26 mouse cellular contexts compared by ENCODE assay signal in the genomic region with DNA sequence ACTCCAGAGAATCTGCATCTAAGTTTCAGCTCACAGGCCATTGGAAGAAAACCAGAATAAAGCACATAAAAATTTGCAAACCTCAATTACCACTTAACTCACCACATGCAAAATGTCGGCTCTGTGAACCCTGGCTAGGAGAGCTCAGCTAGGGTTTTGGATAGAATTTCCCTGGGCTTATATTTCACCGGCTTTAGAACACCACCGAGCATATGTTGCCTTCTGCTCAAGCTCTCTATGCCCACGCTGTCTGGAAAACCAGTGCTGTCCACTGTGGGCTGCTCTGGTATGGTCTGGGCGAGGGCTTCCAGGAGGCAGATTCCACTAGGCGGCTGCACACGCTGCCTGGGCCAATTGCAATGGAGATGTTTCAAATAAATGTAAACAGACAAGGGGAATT.
DNase-seq lines count a peak whose midpoint lies in the region; ATAC-seq and TF ChIP-seq lines count a peak whose summit lies in the region.
"Had no signal": no experiment of that assay in that cellular context is flagged by ENCODE, and none has a peak within 500 bp of the region (broad histone marks: within the 10 kb centered on the region; RNA-seq: fewer than 3 reads in every experiment).

No protein-coding gene starts in this region.

- H3K27me3 ChIP-seq in heart, adult 2 months (ENCODE audit: control insufficient read depth, insufficient read depth, low read length): no peaks in the 10 kb centered on the region
- H3K27me3 ChIP-seq in limb, embryonic 13.5 days: peaks cover 4% of the 10 kb centered on the region; the same call in 1 of the 2 replicates
- H3K27me3 ChIP-seq in limb, embryonic 10.5 days (ENCODE audit: low read depth, poor library complexity, severe bottlenecking): 0 out of 2 replicates have a peak, but pooled peaks cover 3% of the 10 kb centered on the region
- peaks cover 12% of the 10 kb centered on the region; the same call in 1 of the 2 replicates for H3K27me3 ChIP-seq in embryonic facial prominence, embryonic 15.5 days
- H3K27me3 ChIP-seq: forebrain, embryonic 15.5 days; hindbrain, embryonic 13.5 days; intestine, embryonic 15.5 days had no signal

- H3K79me2 ChIP-seq in heart, adult 2 months (replicated peaks; ENCODE audit: control insufficient read depth, insufficient read depth, low read length): no peaks in the 10 kb centered on the region

- no peak overlapping the region for H3K9ac ChIP-seq in heart, adult 2 months (ENCODE audit: low read depth, low read length)
- no peak overlapping the region for H3K9ac ChIP-seq in limb, embryonic 13.5 days
- no peak overlapping the region for H3K9ac ChIP-seq in embryonic facial prominence, embryonic 15.5 days
- H3K9ac ChIP-seq: embryonic facial prominence, embryonic 13.5 days; forebrain, embryonic 12.5 days; forebrain, embryonic 15.5 days; heart, embryonic 12.5 days; heart, embryonic 15.5 days; hindbrain, embryonic 13.5 days; intestine, embryonic 15.5 days had no signal

- no peaks in the 10 kb centered on the region for H3K4me1 ChIP-seq in heart, adult 2 months (ENCODE audit: control insufficient read depth, insufficient read depth, low read length)
- peaks cover 26% of the 10 kb centered on the region for H3K4me1 ChIP-seq in limb, embryonic 13.5 days
- H3K4me1 ChIP-seq in limb, embryonic 10.5 days: peaks cover 25% of the 10 kb centered on the region
- peaks cover 12% of the 10 kb centered on the region for H3K4me1 ChIP-seq in embryonic facial prominence, embryonic 15.5 days
- H3K4me1 ChIP-seq: forebrain, embryonic 12.5 days; forebrain, embryonic 15.5 days; heart, embryonic 15.5 days; intestine, embryonic 15.5 days had no signal

- peaks cover 3% of the 10 kb centered on the region; the same call in 1 of the 2 replicates for H3K9me3 ChIP-seq in limb, embryonic 13.5 days
- H3K9me3 ChIP-seq in limb, embryonic 10.5 days (replicated peaks): no peaks in the 10 kb centered on the region
- no peaks in the 10 kb centered on the region for H3K9me3 ChIP-seq in embryonic facial prominence, embryonic 15.5 days (replicated peaks)
- H3K9me3 ChIP-seq: embryonic facial prominence, embryonic 13.5 days; forebrain, embryonic 15.5 days; heart, embryonic 15.5 days; hindbrain, embryonic 10.5 days; hindbrain, embryonic 13.5 days; intestine, embryonic 15.5 days had no signal

- no peaks in the 10 kb centered on the region for H3K36me3 ChIP-seq in heart, adult 2 months (ENCODE audit: control insufficient read depth, insufficient read depth, low read length)
- H3K36me3 ChIP-seq in limb, embryonic 13.5 days: no peaks in the 10 kb centered on the region
- H3K36me3 ChIP-seq in limb, embryonic 10.5 days: peaks cover 2% of the 10 kb centered on the region; the same call in 1 of the 2 replicates
- H3K36me3 ChIP-seq in embryonic facial prominence, embryonic 15.5 days: no peaks in the 10 kb centered on the region
- H3K36me3 ChIP-seq: embryonic facial prominence, embryonic 13.5 days; forebrain, embryonic 12.5 days; forebrain, embryonic 15.5 days; heart, embryonic 12.5 days; heart, embryonic 15.5 days; hindbrain, embryonic 13.5 days; intestine, embryonic 15.5 days had no signal

- peak; percentile 68 for DNase-seq in heart, adult 11 months
- DNase-seq in heart, adult 2 months: no peak
- no peak for DNase-seq in limb, embryonic 10.5 days (ENCODE audit: low spot score)
- DNase-seq in right cerebral cortex, postnatal 10 days (ENCODE audit: low spot score in 2 of 2): no peak
- no peak for DNase-seq in left cerebral cortex, adult 8-10 months (ENCODE audit: low spot score in 2 of 2)
- DNase-seq: adrenal gland, postnatal 10 days; adrenal gland, postnatal 36 days; cerebellum, adult 11 months; cerebellum, adult 2 months; cerebellum, adult 9-11 months; cerebellum, postnatal 25 days; gastrocnemius, postnatal 10 days; heart, postnatal 10 days; heart, postnatal 36 days had no signal

- intact Hi-C loops in heart, adult 2 months (cut with DNase I): no loop called here

- H3K27ac ChIP-seq in heart, adult 2 months: no peak overlapping the region
- H3K27ac ChIP-seq in limb, embryonic 13.5 days: no peak overlapping the region
- no peak overlapping the region for H3K27ac ChIP-seq in limb, embryonic 10.5 days
- H3K27ac ChIP-seq in embryonic facial prominence, embryonic 15.5 days (replicated peaks): no peak overlapping the region
- H3K27ac ChIP-seq: embryonic facial prominence, embryonic 13.5 days; forebrain, embryonic 12.5 days; forebrain, embryonic 15.5 days; heart, embryonic 15.5 days; hindbrain, embryonic 10.5 days; hindbrain, embryonic 13.5 days; intestine, embryonic 15.5 days had no signal

- WGBS in heart, adult 2 months: 93% methylated on average over 7 of the region's 7 CpGs
- 61% methylated on average over 7 of the region's 7 CpGs for WGBS in limb, embryonic 13.5 days
- WGBS in limb, embryonic 10.5 days: 90% methylated on average over 7 of the region's 7 CpGs
- WGBS in embryonic facial prominence, embryonic 15.5 days: 39% methylated on average over 7 of the region's 7 CpGs

- TF ChIP-seq POLR2A in heart, adult 2 months (IDR thresholded peaks at IDR 0.05; ENCODE audit: insufficient read depth, low read depth, low read length): no peak

- H3K4me3 ChIP-seq in heart, adult 2 months: no peak overlapping the region
- H3K4me3 ChIP-seq in limb, embryonic 13.5 days: no peak overlapping the region
- H3K4me3 ChIP-seq in limb, embryonic 10.5 days: no peak overlapping the region
- H3K4me3 ChIP-seq in embryonic facial prominence, embryonic 15.5 days (replicated peaks): no peak overlapping the region
- H3K4me3 ChIP-seq: embryonic facial prominence, embryonic 13.5 days; forebrain, embryonic 12.5 days; forebrain, embryonic 15.5 days; heart, embryonic 12.5 days; heart, embryonic 15.5 days; hindbrain, embryonic 10.5 days; hindbrain, embryonic 13.5 days; intestine, embryonic 15.5 days had no signal

- TF ChIP-seq EP300 in heart, adult 2 months (IDR thresholded peaks at IDR 0.05; ENCODE audit: insufficient read depth, low read depth, low read length): no peak

- no peak for TF ChIP-seq CTCF in heart, adult 2 months (IDR thresholded peaks at IDR 0.05)

- peak; percentile 44 for ATAC-seq in limb, embryonic 13.5 days (ENCODE audit: low FRiP score, low read depth)
- peak; percentile 59; the same call in 1 of the 2 replicates for ATAC-seq in embryonic facial prominence, embryonic 15.5 days (ENCODE audit: insufficient number of reproducible peaks, low FRiP score, low TSS enrichment, low read depth)
- ATAC-seq: CD4-positive, CD25-positive, alpha-beta regulatory T cell, adult 4 months; forebrain, embryonic 15.5 days; hindbrain, embryonic 16.5 days; intestine, embryonic 15.5 days had no signal

- no peak overlapping the region for H3K4me2 ChIP-seq in limb, embryonic 13.5 days (replicated peaks)
- H3K4me2 ChIP-seq in embryonic facial prominence, embryonic 15.5 days (replicated peaks): no peak overlapping the region
- H3K4me2 ChIP-seq: embryonic facial prominence, embryonic 13.5 days; forebrain, embryonic 12.5 days; forebrain, embryonic 15.5 days; heart, embryonic 12.5 days; heart, embryonic 15.5 days; hindbrain, embryonic 13.5 days; intestine, embryonic 15.5 days had no signal
